Mouse (Mus musculus) thymus, adult 2 months (tissue): Measurements from ENCODE around the gene Cyp4a12b.

Experiments used
- CTCF ChIP-seq: fragments of 200-500 bp; IDR thresholded peaks from 2 replicates; pipeline ENCODE4 v1.5.1; 2012; ENCODE audit warnings: mild to moderate bottlenecking, control low read depth, low read length, moderate library complexity, borderline replicate concordance; ENCODE audit not compliant: control insufficient read depth, poor library complexity, insufficient read depth; ENCODE audit errors: extremely low read depth
- POLR2A ChIP-seq: fragments of 200-500 bp; IDR thresholded peaks from 2 replicates; pipeline ENCODE4 v1.6.1; 2012; ENCODE audit warnings: mild to moderate bottlenecking, low read length, control low read depth, moderate library complexity; ENCODE audit not compliant: control insufficient read depth, poor library complexity, insufficient read depth; ENCODE audit errors: extremely low read depth

DNA sequence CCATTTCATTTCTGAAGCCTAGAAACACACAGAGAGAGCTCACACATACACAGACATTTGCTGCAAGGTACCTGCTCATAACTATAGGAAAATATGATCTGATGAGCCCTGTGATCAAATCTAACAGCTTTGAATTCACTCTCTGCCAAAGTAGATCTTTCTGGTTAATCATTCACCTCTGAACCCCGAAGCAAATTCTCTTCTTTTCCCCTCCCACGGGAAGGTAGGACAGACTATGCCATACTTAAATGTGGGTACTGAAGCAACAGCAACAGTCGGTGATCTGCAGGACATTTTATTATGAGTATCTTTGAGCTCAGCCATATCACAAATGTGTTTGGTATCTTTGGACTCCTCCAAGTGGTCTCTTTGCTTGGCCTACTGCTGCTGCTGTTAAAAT is 40.9 kb downstream of the Cyp4a12b start, which contains the start of gene Cyp4a30b:
- no peak for TF ChIP-seq POLR2A
- TF ChIP-seq CTCF: no peak
